Mouse (Mus musculus): ENCODE data around the gene Myof. TPM values are rescaled to one million over a fixed set of nuclear protein-coding genes. Genes with fewer than 3 reads are reported as not detected.
A peak's percentile ranks its signal among the peaks of the same experiment; 100 is the strongest.

The Myof gene
- polyA plus RNA-seq, 1 experiment = 76.9 TPM

GRCm38 (mm10) chr19:37891006-37891405 is 152.4 kb downstream of the Myof start:
- TF ChIP-seq SRF (IDR thresholded peaks at IDR 0.05; ENCODE audit: control insufficient read depth, insufficient read length, low read depth) (no peak), MYOD1 (IDR thresholded peaks at IDR 0.05; ENCODE audit: control insufficient read depth in 1 of 3, insufficient read length in 2 of 3, low read depth in 2 of 3) (no peak), USF1 (IDR thresholded peaks at IDR 0.05; ENCODE audit: low read depth) (no peak), POLR2A (IDR thresholded peaks at IDR 0.05; ENCODE audit: insufficient read length, low read depth) (no peak), MAX (IDR thresholded peaks at IDR 0.05; ENCODE audit: low read depth) (no peak), E2F4 (IDR thresholded peaks at IDR 0.05; ENCODE audit: insufficient read depth) (no peak), REST (IDR thresholded peaks at IDR 0.05; ENCODE audit: insufficient read depth, insufficient read length) (no peak), POLR2AphosphoS2 (IDR thresholded peaks at IDR 0.05; ENCODE audit: insufficient read length, low read depth) (no peak), TCF12 (IDR thresholded peaks at IDR 0.05; ENCODE audit: insufficient read depth, poor library complexity, severe bottlenecking) (no peak), TCF3 (IDR thresholded peaks at IDR 0.05; ENCODE audit: insufficient read length, low read depth) (no peak), CEBPB (IDR thresholded peaks at IDR 0.05; ENCODE audit: insufficient read depth, poor library complexity, severe bottlenecking) (no peak), MYOG (IDR thresholded peaks at IDR 0.05; ENCODE audit: control insufficient read depth in 1 of 3, insufficient read depth in 1 of 3, insufficient read length in 2 of 3, low read depth in 2 of 3) (no peak)
- no peaks in the 10 kb centered on the region for H3K79me2 ChIP-seq (ENCODE audit: control insufficient read depth, insufficient read depth)

GRCm38 (mm10) chr19:37886355-37887120 is 156.8 kb downstream of the Myof start:
- no peak overlapping the region for H3K4me3 ChIP-seq
- TF ChIP-seq MYOD1 (IDR thresholded peaks at IDR 0.05; ENCODE audit: control insufficient read depth in 1 of 3, insufficient read length in 2 of 3, low read depth in 2 of 3) (no peak), CEBPB (IDR thresholded peaks at IDR 0.05; ENCODE audit: insufficient read depth, poor library complexity, severe bottlenecking) (no peak), E2F4 (IDR thresholded peaks at IDR 0.05; ENCODE audit: insufficient read depth) (no peak), MAX (IDR thresholded peaks at IDR 0.05; ENCODE audit: low read depth) (no peak), POLR2AphosphoS2 (IDR thresholded peaks at IDR 0.05; ENCODE audit: insufficient read length, low read depth) (no peak), MYOG (IDR thresholded peaks at IDR 0.05; ENCODE audit: control insufficient read depth in 1 of 3, insufficient read depth in 1 of 3, insufficient read length in 2 of 3, low read depth in 2 of 3) (no peak)
- H3K36me3 ChIP-seq (ENCODE audit: control insufficient read depth, insufficient read depth) = no peaks in the 10 kb centered on the region
- no peak overlapping the region for H3ac ChIP-seq (ENCODE audit: control insufficient read depth, insufficient read length)
- no peaks in the 10 kb centered on the region for H3K79me2 ChIP-seq (ENCODE audit: control insufficient read depth, insufficient read depth)
- no peaks in the 10 kb centered on the region for H3K27me3 ChIP-seq (ENCODE audit: control insufficient read depth, insufficient read depth, insufficient read length)
- H3K4me2 ChIP-seq (ENCODE audit: low read depth) = peak overlapping the region; percentile 65

More at GRCm38 (mm10) chr19:37891006-37891405, 152.4 kb downstream of the Myof start:
- H3ac ChIP-seq (ENCODE audit: control insufficient read depth, insufficient read length) = no peak overlapping the region
- H3K27me3 ChIP-seq (ENCODE audit: control insufficient read depth, insufficient read depth, insufficient read length) = no peaks in the 10 kb centered on the region
- H3K4me3 ChIP-seq = no peak overlapping the region
- no peak overlapping the region for H3K4me2 ChIP-seq (ENCODE audit: low read depth)
- H3K36me3 ChIP-seq (ENCODE audit: control insufficient read depth, insufficient read depth) = no peaks in the 10 kb centered on the region

DNA sequence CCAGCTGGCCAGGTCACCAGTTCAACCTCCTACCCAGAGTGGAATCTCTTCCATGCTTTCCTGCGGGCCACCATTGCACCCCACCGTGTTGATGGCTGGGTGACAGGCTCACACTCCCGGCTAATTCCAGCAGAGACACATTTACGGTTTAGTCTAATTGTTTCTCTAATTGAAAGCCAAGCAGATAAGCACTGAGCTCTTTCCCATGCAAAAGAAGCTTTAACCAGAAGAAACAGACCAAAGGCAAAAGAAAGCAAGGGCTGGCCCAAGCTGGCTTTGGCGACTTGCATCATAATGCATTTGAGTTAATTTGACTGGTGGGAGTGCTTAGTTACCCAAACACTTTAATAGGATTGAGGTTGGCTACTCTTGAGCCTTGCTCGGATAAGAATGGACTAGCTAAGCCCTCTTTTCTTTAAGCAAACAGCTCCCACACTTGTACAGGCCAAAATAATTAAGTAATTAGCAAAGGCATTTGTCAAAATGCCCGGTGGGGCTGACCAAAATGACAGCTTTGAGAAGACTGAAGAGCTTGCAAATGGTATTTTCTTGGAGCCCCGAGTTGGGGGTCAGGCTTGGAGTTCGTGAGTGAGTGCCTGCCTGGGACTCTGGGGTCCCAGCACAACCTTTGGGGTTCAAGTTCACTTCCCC is 161.8 kb downstream of the Myof start:
- Histone ChIP-seq H3ac (ENCODE audit: control insufficient read depth, insufficient read length) (no peak overlapping the region), H3K36me3 (ENCODE audit: control insufficient read depth, insufficient read depth) (no peaks in the 10 kb centered on the region), H3K79me2 (ENCODE audit: control insufficient read depth, insufficient read depth) (no peaks in the 10 kb centered on the region), H3K4me2 (ENCODE audit: low read depth) (no peak overlapping the region), H3K4me3 (no peak overlapping the region), H3K27me3 (ENCODE audit: control insufficient read depth, insufficient read depth, insufficient read length) (no peaks in the 10 kb centered on the region)
- TF ChIP-seq MAX (IDR thresholded peaks at IDR 0.05; ENCODE audit: low read depth) (no peak), E2F4 (IDR thresholded peaks at IDR 0.05; ENCODE audit: insufficient read depth) (no peak), POLR2AphosphoS2 (IDR thresholded peaks at IDR 0.05; ENCODE audit: insufficient read length, low read depth) (no peak), CEBPB (IDR thresholded peaks at IDR 0.05; ENCODE audit: insufficient read depth, poor library complexity, severe bottlenecking) (no peak), POLR2A (IDR thresholded peaks at IDR 0.05; ENCODE audit: insufficient read length, low read depth) (no peak), REST (IDR thresholded peaks at IDR 0.05; ENCODE audit: insufficient read depth, insufficient read length) (no peak), MYOG (IDR thresholded peaks at IDR 0.05; ENCODE audit: control insufficient read depth in 1 of 3, insufficient read depth in 1 of 3, insufficient read length in 2 of 3, low read depth in 2 of 3) (no peak), TCF12 (IDR thresholded peaks at IDR 0.05; ENCODE audit: insufficient read depth, poor library complexity, severe bottlenecking) (no peak), MYOD1 (IDR thresholded peaks at IDR 0.05; ENCODE audit: control insufficient read depth in 1 of 3, insufficient read length in 2 of 3, low read depth in 2 of 3) (no peak)

DNA sequence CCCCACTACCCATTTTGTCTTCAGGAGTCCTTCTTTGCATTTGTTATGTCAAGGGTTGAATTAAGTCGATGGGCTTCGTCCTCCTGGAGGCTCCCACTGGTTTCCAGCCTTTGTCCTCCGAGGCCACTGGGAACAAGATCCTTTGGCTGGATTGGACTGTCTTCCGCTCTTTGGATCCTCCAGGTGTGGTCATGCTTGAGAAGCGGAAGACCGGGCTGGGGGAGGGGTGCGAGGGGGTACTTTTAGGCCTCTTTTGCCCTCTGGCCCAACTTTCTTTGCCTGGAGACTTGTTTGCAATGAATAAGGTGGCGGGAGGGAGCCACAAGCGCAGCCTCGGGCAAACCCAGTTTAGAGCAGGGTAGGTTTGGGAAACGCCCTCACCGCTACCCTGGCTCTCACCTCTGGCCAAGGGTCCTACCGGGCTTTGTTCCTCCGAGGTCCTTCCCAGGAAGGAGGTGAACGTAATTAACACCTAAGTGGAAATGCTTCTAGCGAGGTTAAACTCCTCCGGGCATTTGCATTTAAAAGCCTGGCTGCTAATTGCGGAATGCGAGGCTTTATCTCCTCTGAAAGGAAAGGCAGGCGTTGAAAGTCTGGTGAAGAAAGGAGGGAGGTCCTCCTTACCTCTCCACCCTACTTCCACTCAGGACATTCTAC is 165.7 kb downstream of the Myof start:
- Histone ChIP-seq H3K4me3 (no peak overlapping the region), H3ac (ENCODE audit: control insufficient read depth, insufficient read length) (no peak overlapping the region), H3K27me3 (ENCODE audit: control insufficient read depth, insufficient read depth, insufficient read length) (no peaks in the 10 kb centered on the region), H3K36me3 (ENCODE audit: control insufficient read depth, insufficient read depth) (no peaks in the 10 kb centered on the region), H3K4me2 (ENCODE audit: low read depth) (no peak overlapping the region), H3K79me2 (ENCODE audit: control insufficient read depth, insufficient read depth) (no peaks in the 10 kb centered on the region)
- TF ChIP-seq CEBPB (IDR thresholded peaks at IDR 0.05; ENCODE audit: insufficient read depth, poor library complexity, severe bottlenecking) (no peak), POLR2A (IDR thresholded peaks at IDR 0.05; ENCODE audit: insufficient read length, low read depth) (no peak), POLR2AphosphoS2 (IDR thresholded peaks at IDR 0.05; ENCODE audit: insufficient read length, low read depth) (no peak), SRF (IDR thresholded peaks at IDR 0.05; ENCODE audit: control insufficient read depth, insufficient read length, low read depth) (no peak), REST (IDR thresholded peaks at IDR 0.05; ENCODE audit: insufficient read depth, insufficient read length) (no peak), MAX (IDR thresholded peaks at IDR 0.05; ENCODE audit: low read depth) (no peak), TCF12 (IDR thresholded peaks at IDR 0.05; ENCODE audit: insufficient read depth, poor library complexity, severe bottlenecking) (no peak), TCF3 (IDR thresholded peaks at IDR 0.05; ENCODE audit: insufficient read length, low read depth) (no peak), MYOG (IDR thresholded peaks at IDR 0.05; ENCODE audit: control insufficient read depth in 1 of 3, insufficient read depth in 1 of 3, insufficient read length in 2 of 3, low read depth in 2 of 3) (no peak), MYOD1 (IDR thresholded peaks at IDR 0.05; ENCODE audit: control insufficient read depth in 1 of 3, insufficient read length in 2 of 3, low read depth in 2 of 3) (no peak), USF1 (IDR thresholded peaks at IDR 0.05; ENCODE audit: low read depth) (no peak), E2F4 (IDR thresholded peaks at IDR 0.05; ENCODE audit: insufficient read depth) (no peak)
